Mouse (Mus musculus) T-helper 2 cell (primary cell): ENCODE results near the gene Ndufaf3.

ENCODE experiments used
- in situ Hi-C: fragments of 300-600 bp; cut with MboI, MseI; formaldehyde crosslinking; loops from one replicate; pipeline ENCODE4 v1.15.1; 2025; ENCODE audit warnings: high pct_unique_total_duplicates

The Ndufaf3 gene

GRCm38 (mm10) chr9:108573774-108574690 lies 6.8 kb upstream of the Ndufaf3 start:
- in situ Hi-C loops, result no loop called here

- in situ Hi-C loops, result no loop called here
Measured at GRCm38 (mm10) chr9:108572321-108572720, 5.1 kb upstream of the Ndufaf3 start.

GRCm38 (mm10) chr9:108571401-108571973 lies 4.3 kb upstream of the Ndufaf3 start:
- in situ Hi-C loops, result no loop called here

- in situ Hi-C loops, result no loop called here
Measured at GRCm38 (mm10) chr9:108570207-108570896, 3.1 kb upstream of the Ndufaf3 start.

GRCm38 (mm10) chr9:108569381-108570206 lies 2.4 kb upstream of the Ndufaf3 start, which contains the start of gene Dalrd3:
TSS of gene Dalrd3 (plus strand) at chr9:108569886.
- in situ Hi-C loops, result loop anchor here (5.0 kb wide), 1 partner anchor 483 kb away; no protein-coding TSS in a partner anchor

GRCm38 (mm10) chr9:108568511-108568921 lies 1.3 kb upstream of the Ndufaf3 start:
- in situ Hi-C loops, result loop anchor here (5.0 kb wide), 1 partner anchor 484 kb away; no protein-coding TSS in a partner anchor

GRCm38 (mm10) chr9:108567931-108568419 lies 741 bp upstream of the Ndufaf3 start:
- in situ Hi-C loops, result loop anchor here (5.0 kb wide), 1 partner anchor 484 kb away; no protein-coding TSS in a partner anchor

GRCm38 (mm10) chr9:108565881-108566814 lies 1.1 kb downstream of the Ndufaf3 start:
- in situ Hi-C loops, result loop anchor here (5.0 kb wide), 1 partner anchor 486 kb away; no protein-coding TSS in a partner anchor

- in situ Hi-C loops, result no loop called here
Measured at GRCm38 (mm10) chr9:108564131-108564530, 3.1 kb downstream of the Ndufaf3 start.

- in situ Hi-C loops, result no loop called here
Measured at GRCm38 (mm10) chr9:108563671-108564070, 3.6 kb downstream of the Ndufaf3 start.

GRCm38 (mm10) chr9:108560227-108560841 lies 6.9 kb downstream of the Ndufaf3 start, which contains the start of gene Impdh2:
TSS of gene Impdh2 (plus strand) at chr9:108560286.
- in situ Hi-C loops, result no loop called here

- in situ Hi-C loops, result no loop called here
Measured at GRCm38 (mm10) chr9:108559169-108559568, 8.1 kb downstream of the Ndufaf3 start.

GRCm38 (mm10) chr9:108546875-108547274 lies 20.4 kb downstream of the Ndufaf3 start:
- in situ Hi-C loops, result loop anchor here (10.0 kb wide), 3 partner anchors 172 to 1712 kb away; no protein-coding TSS in a partner anchor

GRCm38 (mm10) chr9:108545986-108546385 lies 21.2 kb downstream of the Ndufaf3 start:
- in situ Hi-C loops, result loop anchor here (10.0 kb wide), 3 partner anchors 171 to 1711 kb away; no protein-coding TSS in a partner anchor

GRCm38 (mm10) chr9:108540846-108541245 lies 26.4 kb downstream of the Ndufaf3 start:
- in situ Hi-C loops, result loop anchor here (10.0 kb wide), 3 partner anchors 166 to 1706 kb away; no protein-coding TSS in a partner anchor

- in situ Hi-C loops, result no loop called here
Measured at GRCm38 (mm10) chr9:108531496-108531895, 35.7 kb downstream of the Ndufaf3 start.

GRCm38 (mm10) chr9:108530954-108531353 lies 36.3 kb downstream of the Ndufaf3 start:
- in situ Hi-C loops, result no loop called here

- in situ Hi-C loops, result no loop called here
Measured at GRCm38 (mm10) chr9:108525400-108525799, 41.8 kb downstream of the Ndufaf3 start.

- in situ Hi-C loops, result no loop called here
Measured at GRCm38 (mm10) chr9:108523341-108523740, 43.9 kb downstream of the Ndufaf3 start.
